Comparison of ENCODE assay signal across 43 mouse cellular contexts in the genomic region with DNA sequence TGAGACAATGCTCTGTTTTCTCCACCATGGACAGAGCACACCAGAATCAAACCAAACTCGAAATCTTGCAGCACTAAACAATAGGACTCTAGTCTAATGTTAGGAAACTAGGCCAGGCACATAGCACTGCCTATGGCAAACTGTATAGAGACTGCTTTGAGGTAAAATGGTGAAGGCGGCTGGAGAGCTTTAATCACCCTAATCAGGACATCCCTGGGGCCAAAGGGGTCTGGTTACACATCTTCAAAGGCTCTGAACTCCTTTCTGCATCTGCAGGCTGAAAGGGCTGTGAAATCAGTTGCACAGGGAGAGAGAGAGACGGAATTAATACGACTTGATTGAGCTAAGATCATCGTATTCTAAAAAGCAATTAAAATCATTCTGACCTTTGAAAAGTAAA. TPM values are rescaled to one million over a fixed set of nuclear protein-coding genes. Genes with fewer than 3 reads are reported as not detected.
A peak's percentile ranks its signal among the peaks of the same experiment; 100 is the strongest.
DNase-seq lines count a peak whose midpoint lies in the region; ATAC-seq lines count a peak whose summit lies in the region.
"Had no signal": no experiment of that assay in that cellular context is flagged by ENCODE, and none has a peak within 500 bp of the region (broad histone marks: within the 10 kb centered on the region; RNA-seq: fewer than 3 reads in every experiment).

No protein-coding gene starts in this region.

- no peak overlapping the region for H3K4me2 ChIP-seq in forebrain, embryonic 12.5 days
- no peak overlapping the region for H3K4me2 ChIP-seq in midbrain, embryonic 11.5 days
- H3K4me2 ChIP-seq in midbrain, embryonic 14.5 days (ENCODE audit: low read length) = no peak overlapping the region
- H3K4me2 ChIP-seq: embryonic facial prominence, embryonic 15.5 days; heart, embryonic 13.5 days; hindbrain, embryonic 15.5 days; kidney, embryonic 15.5 days; limb, embryonic 13.5 days; liver, embryonic 11.5 days; lung, embryonic 15.5 days; midbrain, embryonic 12.5 days; neural tube, embryonic 12.5 days; stomach, embryonic 15.5 days had no signal

- peaks cover 4% of the 10 kb centered on the region for H3K9me3 ChIP-seq in forebrain, embryonic 10.5 days
- no peaks in the 10 kb centered on the region for H3K9me3 ChIP-seq in forebrain, embryonic 12.5 days
- no peaks in the 10 kb centered on the region for H3K9me3 ChIP-seq in midbrain, embryonic 11.5 days (ENCODE audit: control insufficient read depth, low read length)
- no peaks in the 10 kb centered on the region for H3K9me3 ChIP-seq in midbrain, embryonic 10.5 days (replicated peaks)
- H3K9me3 ChIP-seq in midbrain, embryonic 14.5 days (ENCODE audit: control insufficient read depth, low read length) = no peaks in the 10 kb centered on the region
- H3K9me3 ChIP-seq: embryonic facial prominence, embryonic 15.5 days; hindbrain, embryonic 15.5 days; kidney, embryonic 15.5 days; limb, embryonic 13.5 days; lung, embryonic 15.5 days; midbrain, embryonic 12.5 days; neural tube, embryonic 12.5 days; stomach, embryonic 15.5 days had no signal

- H3K4me1 ChIP-seq in forebrain, embryonic 10.5 days = peaks cover 15% of the 10 kb centered on the region
- 0 out of 2 replicates have a peak, but pooled peaks cover 3% of the 10 kb centered on the region for H3K4me1 ChIP-seq in forebrain, embryonic 12.5 days
- peaks cover 2% of the 10 kb centered on the region; the same call in 1 of the 2 replicates for H3K4me1 ChIP-seq in midbrain, embryonic 11.5 days (ENCODE audit: control insufficient read depth, insufficient read depth, low read length)
- 0 out of 2 replicates have a peak, but pooled peaks cover 5% of the 10 kb centered on the region for H3K4me1 ChIP-seq in midbrain, embryonic 10.5 days
- peaks cover 4% of the 10 kb centered on the region for H3K4me1 ChIP-seq in midbrain, embryonic 14.5 days (ENCODE audit: control insufficient read depth, insufficient read depth, low read length)

- WGBS in forebrain, embryonic 10.5 days = 19% methylated on average over 5 of the region's 5 CpGs
- WGBS in forebrain, embryonic 12.5 days = 25% methylated on average over 5 of the region's 5 CpGs
- 32% methylated on average over 5 of the region's 5 CpGs for WGBS in midbrain, embryonic 11.5 days
- 45% methylated on average over 5 of the region's 5 CpGs for WGBS in midbrain, embryonic 10.5 days
- WGBS in midbrain, embryonic 14.5 days = 18% methylated on average over 5 of the region's 5 CpGs

- no peaks in the 10 kb centered on the region for H3K27me3 ChIP-seq in forebrain, embryonic 10.5 days (ENCODE audit: poor library complexity, severe bottlenecking)
- no peaks in the 10 kb centered on the region for H3K27me3 ChIP-seq in forebrain, embryonic 12.5 days
- H3K27me3 ChIP-seq in midbrain, embryonic 11.5 days (ENCODE audit: control insufficient read depth, insufficient read depth, low read length) = no peaks in the 10 kb centered on the region
- no peaks in the 10 kb centered on the region for H3K27me3 ChIP-seq in midbrain, embryonic 10.5 days (ENCODE audit: low read depth, poor library complexity, severe bottlenecking)
- H3K27me3 ChIP-seq in midbrain, embryonic 14.5 days (ENCODE audit: control insufficient read depth, insufficient read depth, low read length) = no peaks in the 10 kb centered on the region
- H3K27me3 ChIP-seq: CH12.LX; embryonic facial prominence, embryonic 15.5 days; heart, embryonic 13.5 days; hindbrain, embryonic 15.5 days; kidney, embryonic 15.5 days; limb, embryonic 13.5 days; lung, embryonic 15.5 days; midbrain, embryonic 12.5 days; neural tube, embryonic 12.5 days; stomach, embryonic 15.5 days had no signal

- H3K27ac ChIP-seq in forebrain, embryonic 10.5 days = no peak overlapping the region
- no peak overlapping the region for H3K27ac ChIP-seq in forebrain, embryonic 12.5 days
- H3K27ac ChIP-seq in midbrain, embryonic 11.5 days (ENCODE audit: low read depth, low read length) = no peak overlapping the region
- H3K27ac ChIP-seq in midbrain, embryonic 10.5 days (replicated peaks) = no peak overlapping the region
- H3K27ac ChIP-seq in midbrain, embryonic 14.5 days (replicated peaks; ENCODE audit: low read depth, low read length) = no peak overlapping the region
- H3K27ac ChIP-seq: embryonic facial prominence, embryonic 15.5 days; heart, adult 2 months; heart, embryonic 13.5 days; hindbrain, embryonic 15.5 days; kidney, embryonic 15.5 days; layer of hippocampus, adult 2 months; limb, embryonic 13.5 days; lung, embryonic 15.5 days; midbrain, embryonic 12.5 days; neural tube, embryonic 12.5 days; stomach, embryonic 15.5 days had no signal

- no peak overlapping the region for H3K4me3 ChIP-seq in forebrain, embryonic 10.5 days
- no peak overlapping the region for H3K4me3 ChIP-seq in forebrain, embryonic 12.5 days (replicated peaks)
- H3K4me3 ChIP-seq in midbrain, embryonic 11.5 days (ENCODE audit: low read depth, low read length) = no peak overlapping the region
- H3K4me3 ChIP-seq in midbrain, embryonic 10.5 days = no peak overlapping the region
- no peak overlapping the region for H3K4me3 ChIP-seq in midbrain, embryonic 14.5 days (replicated peaks; ENCODE audit: low read depth, low read length)
- H3K4me3 ChIP-seq: embryonic facial prominence, embryonic 15.5 days; heart, adult 2 months; heart, embryonic 13.5 days; hindbrain, embryonic 15.5 days; kidney, embryonic 15.5 days; layer of hippocampus, adult 2 months; limb, embryonic 13.5 days; lung, embryonic 15.5 days; midbrain, embryonic 12.5 days; myocyte; neural tube, embryonic 12.5 days; stomach, embryonic 15.5 days had no signal

- DNase-seq in forebrain, embryonic 10.5 days (ENCODE audit: extremely low spot score, low spot score) = peak; percentile 16
- peak; percentile 82 for DNase-seq in midbrain, embryonic 11.5 days (ENCODE audit: low spot score, missing footprints)
- no peak for DNase-seq in midbrain, embryonic 10.5 days (ENCODE audit: low spot score)
- DNase-seq in midbrain, embryonic 14.5 days = peak; percentile 54
- peak; percentile 78 for DNase-seq in retina, postnatal 1 day
- DNase-seq in layer of hippocampus, adult 18-20 months (ENCODE audit: low spot score in 2 of 2) = no peak
- DNase-seq in spleen, postnatal 36 days (ENCODE audit: low spot score in 2 of 2) = no peak
- DNase-seq: adrenal gland, postnatal 14 days; cerebellum, adult 18-20 months; cerebellum, postnatal 10 days; gastrocnemius, postnatal 36 days; heart, adult 2 months; heart, postnatal 10 days; kidney, adult 18-20 months; kidney, postnatal 25 days; right cerebral cortex, postnatal 14 days; thymus, postnatal 25 days had no signal

- ATAC-seq in forebrain, embryonic 12.5 days (ENCODE audit: low FRiP score) = no peak
- no peak for ATAC-seq in midbrain, embryonic 11.5 days (ENCODE audit: low FRiP score)
- ATAC-seq in midbrain, embryonic 14.5 days (ENCODE audit: low FRiP score, low TSS enrichment) = peak; percentile 43; the same call in 1 of the 2 replicates

- no peaks in the 10 kb centered on the region for H3K36me3 ChIP-seq in forebrain, embryonic 10.5 days (replicated peaks)
- H3K36me3 ChIP-seq in forebrain, embryonic 12.5 days (replicated peaks) = no peaks in the 10 kb centered on the region
- no peaks in the 10 kb centered on the region for H3K36me3 ChIP-seq in midbrain, embryonic 11.5 days (ENCODE audit: control insufficient read depth, insufficient read depth, low read length)
- H3K36me3 ChIP-seq in midbrain, embryonic 10.5 days = no peaks in the 10 kb centered on the region
- no peaks in the 10 kb centered on the region for H3K36me3 ChIP-seq in midbrain, embryonic 14.5 days (ENCODE audit: control insufficient read depth, insufficient read depth, low read length)
- H3K36me3 ChIP-seq: embryonic facial prominence, embryonic 15.5 days; heart, embryonic 13.5 days; hindbrain, embryonic 15.5 days; kidney, embryonic 15.5 days; limb, embryonic 13.5 days; lung, embryonic 15.5 days; midbrain, embryonic 12.5 days; neural tube, embryonic 12.5 days; stomach, embryonic 15.5 days had no signal

- H3K9ac ChIP-seq in forebrain, embryonic 12.5 days = no peak overlapping the region
- no peak overlapping the region for H3K9ac ChIP-seq in midbrain, embryonic 11.5 days (ENCODE audit: low read length)
- H3K9ac ChIP-seq in midbrain, embryonic 14.5 days (replicated peaks; ENCODE audit: low read length) = no peak overlapping the region
- H3K9ac ChIP-seq: embryonic facial prominence, embryonic 15.5 days; heart, embryonic 13.5 days; hindbrain, embryonic 15.5 days; kidney, embryonic 15.5 days; limb, embryonic 13.5 days; lung, embryonic 15.5 days; midbrain, embryonic 12.5 days; neural tube, embryonic 12.5 days; stomach, embryonic 15.5 days had no signal

RNA-seq across cellular contexts. Expression of a gene that starts 16.9 kb away (rescaled TPM):
- polyA plus RNA-seq in forebrain, embryonic 10.5 days (2016; fragmentation: Nextera tagmentation; extraction: Ambion mirVana) = not detected in 2 replicates
- not detected in 2 replicates for polyA plus RNA-seq in forebrain, embryonic 12.5 days (2016; fragmentation: Nextera tagmentation; extraction: Ambion mirVana)
- polyA plus RNA-seq in midbrain, embryonic 11.5 days (2014; fragmentation: Nextera tagmentation; extraction: Ambion mirVana) = not detected in 2 replicates
- not detected in 2 replicates for polyA plus RNA-seq in midbrain, embryonic 10.5 days (2016; fragmentation: Nextera tagmentation; extraction: Ambion mirVana)
- polyA plus RNA-seq in midbrain, embryonic 14.5 days (2014; fragmentation: Nextera tagmentation; extraction: Ambion mirVana) = not detected in 2 replicates
- not detected for total RNA-seq in layer of hippocampus, adult 18-20 months (2021)
- total RNA-seq: adrenal gland, postnatal 14 days; CH12.LX; ES-E14; gastrocnemius, adult 18-20 months; gastrocnemius, postnatal 36 days; heart, adult 2 months; heart, postnatal 10 days; hematopoietic stem cell, adult 5-6 weeks; layer of hippocampus, adult 2 months; layer of hippocampus, postnatal 14 days; left cerebral cortex, adult 8-10 months; left cerebral cortex, postnatal 36 days; megakaryocyte progenitor cell, adult 5-6 weeks had no signal
- polyA plus RNA-seq: C2C12; cortical plate, adult 2 months; embryonic facial prominence, embryonic 15.5 days; heart, adult 2 months; heart, embryonic 13.5 days; hindbrain, embryonic 15.5 days; intestine, embryonic 14.5 days; kidney, embryonic 15.5 days; limb, embryonic 13.5 days; liver, embryonic 11.5 days; liver, embryonic 16.5 days; lung, embryonic 15.5 days; midbrain, embryonic 12.5 days; myocyte; neural tube, embryonic 12.5 days; small intestine, adult 2 months; stomach, embryonic 15.5 days had no signal

Comparison
In these comparisons a context has a peak if more than half of its experiments do, and no peak if none do; other contexts are left out.
1. DNase-seq: peak in forebrain, embryonic 10.5 days (single experiment), midbrain, embryonic 11.5 days (single experiment), midbrain, embryonic 14.5 days (single experiment) and retina, postnatal 1 day (single experiment); none in midbrain, embryonic 10.5 days (single experiment), layer of hippocampus, adult 18-20 months (0 of 2) and spleen, postnatal 36 days (0 of 2).